Mouse (Mus musculus) cortical plate, adult 2 months (tissue): ENCODE results near the gene Pdrg1.

Source experiments
- CTCF ChIP-seq: fragments of 200-500 bp; IDR thresholded peaks from 2 replicates; pipeline ENCODE4 v1.5.1; 2011; ENCODE audit warnings: mild to moderate bottlenecking, control low read depth, low read length; ENCODE audit not compliant: insufficient read depth; ENCODE audit errors: extremely low read depth
- POLR2A ChIP-seq: fragments of 200-500 bp; IDR thresholded peaks from 2 replicates; pipeline ENCODE4 v1.6.1; 2011; ENCODE audit warnings: mild to moderate bottlenecking, low read length, control low read depth; ENCODE audit not compliant: insufficient read depth; ENCODE audit errors: extremely low read depth

GRCm38 (mm10) chr2:153013724-153014515 lies 1.3 kb downstream of the Pdrg1 start:
- TF ChIP-seq POLR2A (no peak), CTCF (no peak)
